In the genomic region with DNA sequence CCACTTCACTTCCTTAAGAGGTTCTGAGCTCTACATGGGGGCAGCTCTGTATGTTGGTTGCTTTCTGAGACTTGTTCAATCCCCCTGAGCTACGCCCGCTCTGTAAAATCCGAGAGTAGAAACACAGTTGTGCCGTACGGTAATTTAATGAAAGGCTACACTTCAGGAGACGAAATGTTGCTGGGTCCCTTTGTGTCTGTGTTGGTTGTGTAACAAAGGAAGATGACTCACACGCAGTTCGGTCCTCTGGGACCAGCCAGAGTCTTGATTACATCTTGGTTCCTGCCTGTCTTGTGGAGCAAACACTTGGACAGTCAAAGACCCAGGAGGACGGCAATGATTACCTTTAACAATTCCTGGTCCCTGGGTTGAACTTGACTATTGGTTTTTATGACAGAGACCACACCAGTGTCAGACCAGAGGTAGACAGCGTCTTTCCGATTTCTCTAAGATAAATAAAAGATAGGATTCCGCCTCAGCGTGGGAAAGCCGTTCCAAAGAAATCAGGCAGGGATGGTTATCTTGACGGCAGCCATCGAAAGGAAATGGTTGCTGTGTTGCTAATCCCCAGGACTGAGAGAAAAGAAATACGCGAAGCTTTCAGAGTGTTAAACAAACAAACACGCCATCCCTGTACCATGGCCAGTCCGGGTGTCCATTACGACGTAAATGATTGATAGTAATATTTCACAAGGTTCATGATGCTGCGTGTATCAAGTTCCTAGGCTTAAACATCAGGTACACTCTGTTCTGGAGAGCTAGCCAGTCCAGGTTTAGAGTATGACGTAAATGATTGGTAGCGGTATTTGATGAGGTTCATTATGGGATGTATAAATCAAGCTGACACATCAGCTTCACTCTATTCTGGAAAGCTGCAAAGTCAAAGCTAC, we compare ENCODE assay signal across 9 mouse cellular contexts. TPM values are rescaled to one million over a fixed set of nuclear protein-coding genes. Genes with fewer than 3 reads are reported as not detected.
A peak's percentile ranks its signal among the peaks of the same experiment; 100 is the strongest.
DNase-seq lines count a peak whose midpoint lies in the region; ATAC-seq and TF ChIP-seq lines count a peak whose summit lies in the region.
"Had no signal": no experiment of that assay in that cellular context is flagged by ENCODE, and none has a peak within 500 bp of the region (broad histone marks: within the 10 kb centered on the region; RNA-seq: fewer than 3 reads in every experiment).

No protein-coding gene starts in this region.

- WGBS in forebrain, embryonic 13.5 days: 87% methylated on average over 25 of the region's 25 CpGs
- 83% methylated on average over 25 of the region's 25 CpGs for WGBS in midbrain, embryonic 11.5 days
- WGBS in cerebellum, adult 2 months: 82% methylated on average over 25 of the region's 25 CpGs
- 48% methylated on average over 25 of the region's 25 CpGs for WGBS in thymus, adult 2 months

- no peak overlapping the region for H3K9ac ChIP-seq in forebrain, embryonic 13.5 days
- H3K9ac ChIP-seq in midbrain, embryonic 11.5 days (ENCODE audit: low read length): no peak overlapping the region
- H3K9ac ChIP-seq: liver, embryonic 15.5 days had no signal

- TF ChIP-seq CTCF in cerebellum, adult 2 months (IDR thresholded peaks at IDR 0.05; ENCODE audit: borderline replicate concordance, insufficient read depth, low read depth, low read length): no peak
- no peak for TF ChIP-seq CTCF in thymus, adult 2 months (IDR thresholded peaks at IDR 0.05; ENCODE audit: borderline replicate concordance, control insufficient read depth, extremely low read depth, insufficient read depth, low read length, poor library complexity)

- DNase-seq in MN1 (ENCODE audit: low spot score): peak; percentile 98
- peak; percentile 26 for DNase-seq in heart, postnatal 4 days
- peak; percentile 81 for DNase-seq in midbrain, embryonic 11.5 days (ENCODE audit: low spot score, missing footprints)
- no peak for DNase-seq in cerebellum, adult 2 months
- no peak for DNase-seq in cerebellum, adult 9-10 months
- no peak for DNase-seq in thymus, adult 2 months
- no peak for DNase-seq in spleen, postnatal 4 days (ENCODE audit: low spot score in 2 of 2)

- peak overlapping the region; percentile 20; the same call in 1 of the 2 replicates for H3K4me2 ChIP-seq in forebrain, embryonic 13.5 days
- no peak overlapping the region for H3K4me2 ChIP-seq in midbrain, embryonic 11.5 days
- H3K4me2 ChIP-seq: liver, embryonic 15.5 days had no signal

- peaks cover 9% of the 10 kb centered on the region; the same call in 1 of the 2 replicates for H3K4me1 ChIP-seq in forebrain, embryonic 13.5 days
- H3K4me1 ChIP-seq in midbrain, embryonic 11.5 days (ENCODE audit: control insufficient read depth, insufficient read depth, low read length): no peaks in the 10 kb centered on the region
- H3K4me1 ChIP-seq in cerebellum, adult 2 months (ENCODE audit: control insufficient read depth, insufficient read depth, low read length): no peaks in the 10 kb centered on the region
- H3K4me1 ChIP-seq in thymus, adult 2 months (replicated peaks; ENCODE audit: control insufficient read depth, insufficient read depth, low read length): peaks cover 19% of the 10 kb centered on the region
- H3K4me1 ChIP-seq: liver, embryonic 15.5 days had no signal

- H3K27me3 ChIP-seq in forebrain, embryonic 13.5 days: no peaks in the 10 kb centered on the region
- no peaks in the 10 kb centered on the region for H3K27me3 ChIP-seq in midbrain, embryonic 11.5 days (ENCODE audit: control insufficient read depth, insufficient read depth, low read length)
- H3K27me3 ChIP-seq in cerebellum, adult 2 months (ENCODE audit: control insufficient read depth, insufficient read depth, low read length): no peaks in the 10 kb centered on the region; the same call in 1 of the 2 replicates
- no peaks in the 10 kb centered on the region for H3K27me3 ChIP-seq in thymus, adult 2 months (ENCODE audit: control insufficient read depth, insufficient read depth, low read length)

- no peak for TF ChIP-seq POLR2A in cerebellum, adult 2 months (IDR thresholded peaks at IDR 0.05; ENCODE audit: borderline replicate concordance, insufficient read depth, low read length)
- TF ChIP-seq POLR2A in thymus, adult 2 months (IDR thresholded peaks at IDR 0.05; ENCODE audit: control insufficient read depth, extremely low read depth, insufficient read depth, low read length, poor library complexity): no peak

- no peak; the same call in 1 of the 2 replicates for ATAC-seq in forebrain, embryonic 13.5 days
- no peak; the same call in none of the 2 replicates for ATAC-seq in midbrain, embryonic 11.5 days (ENCODE audit: low FRiP score)

- no peaks in the 10 kb centered on the region for H3K36me3 ChIP-seq in forebrain, embryonic 13.5 days (ENCODE audit: poor library complexity, severe bottlenecking)
- no peaks in the 10 kb centered on the region for H3K36me3 ChIP-seq in midbrain, embryonic 11.5 days (ENCODE audit: control insufficient read depth, insufficient read depth, low read length)
- no peaks in the 10 kb centered on the region for H3K36me3 ChIP-seq in thymus, adult 2 months (ENCODE audit: control insufficient read depth, insufficient read depth, low read length)
- H3K36me3 ChIP-seq: liver, embryonic 15.5 days had no signal

- H3K9me3 ChIP-seq in forebrain, embryonic 13.5 days (replicated peaks): no peaks in the 10 kb centered on the region
- no peaks in the 10 kb centered on the region for H3K9me3 ChIP-seq in midbrain, embryonic 11.5 days (ENCODE audit: control insufficient read depth, low read length)
- H3K9me3 ChIP-seq: liver, embryonic 15.5 days had no signal

- peak overlapping the region; percentile 54; the same call in 1 of the 2 replicates for H3K27ac ChIP-seq in forebrain, embryonic 13.5 days
- H3K27ac ChIP-seq in midbrain, embryonic 11.5 days (ENCODE audit: low read depth, low read length): no peak overlapping the region
- H3K27ac ChIP-seq in cerebellum, adult 2 months (ENCODE audit: insufficient read depth, low read length): no peak overlapping the region
- H3K27ac ChIP-seq in thymus, adult 2 months (ENCODE audit: control insufficient read depth, insufficient read depth, low read length): no peak overlapping the region
- H3K27ac ChIP-seq: liver, embryonic 15.5 days had no signal

- H3K4me3 ChIP-seq in forebrain, embryonic 13.5 days: no peak overlapping the region
- no peak overlapping the region for H3K4me3 ChIP-seq in midbrain, embryonic 11.5 days (ENCODE audit: low read depth, low read length)
- no peak overlapping the region for H3K4me3 ChIP-seq in cerebellum, adult 2 months (replicated peaks; ENCODE audit: insufficient read depth, low read depth, low read length)
- no peak overlapping the region for H3K4me3 ChIP-seq in thymus, adult 2 months (ENCODE audit: control insufficient read depth, insufficient read depth, low read length)
- H3K4me3 ChIP-seq: liver, embryonic 15.5 days had no signal

RNA-seq across cellular contexts. Expression of gene Mdm1, which starts 20.3 kb away (rescaled TPM):
- 48.3 and 49.7 TPM in 2 replicates for polyA plus RNA-seq in forebrain, embryonic 13.5 days (2015; fragmentation: Nextera tagmentation; extraction: Ambion mirVana)
- 10 to 100 TPM in 1 of 2 experiments, 1 to 10 TPM in 1; 9.6 to 13.1 TPM for total RNA-seq in heart, postnatal 4 days (2021)
- 56.7 and 59.0 TPM in 2 replicates for polyA plus RNA-seq in midbrain, embryonic 11.5 days (2014; fragmentation: Nextera tagmentation; extraction: Ambion mirVana)
- 15.5 and 16.2 TPM in 2 replicates for polyA plus RNA-seq in cerebellum, adult 2 months (2012; rRNA removed)
- polyA plus RNA-seq in thymus, adult 2 months (2012; rRNA removed): 23.3 and 34.8 TPM in 2 replicates

Comparison
In these comparisons a context has a peak if more than half of its experiments do, and no peak if none do; other contexts are left out.
1. DNase-seq: peak in MN1 (single experiment), heart, postnatal 4 days (single experiment) and midbrain, embryonic 11.5 days (single experiment); none in cerebellum, adult 2 months (0 of 2), cerebellum, adult 9-10 months (single experiment), thymus, adult 2 months (single experiment) and spleen, postnatal 4 days (0 of 2).